Mouse (Mus musculus): ENCODE data around the gene Galk1. TPM values are rescaled to one million over a fixed set of nuclear protein-coding genes. Genes with fewer than 3 reads are reported as not detected.

Gene Galk1
- polyA plus RNA-seq, 1 experiment from 2014 or later = 113 TPM

DNA sequence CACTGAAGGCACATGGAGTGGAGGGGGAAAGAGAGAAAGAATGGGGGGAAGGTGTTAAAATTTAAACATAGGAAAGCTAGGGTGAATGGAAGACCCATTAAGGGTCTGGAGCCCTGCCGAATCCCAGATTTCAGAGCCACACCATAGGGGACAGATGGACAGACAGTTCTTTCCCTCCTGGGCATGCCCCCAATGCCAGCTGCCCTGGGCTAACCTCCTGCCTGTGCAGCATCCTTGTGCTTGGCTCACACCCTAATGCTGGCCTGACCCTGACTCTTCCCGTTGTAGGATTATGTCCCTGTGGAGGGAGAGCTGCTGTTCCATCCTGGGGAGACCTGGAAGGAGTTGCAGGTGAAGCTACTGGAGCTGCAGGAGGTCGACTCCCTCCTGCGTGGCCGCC, 14.9 kb downstream of the Galk1 start:
- H3K27ac ChIP-seq (replicated peaks; ENCODE audit: low read depth, low read length) = no peak overlapping the region

DNA sequence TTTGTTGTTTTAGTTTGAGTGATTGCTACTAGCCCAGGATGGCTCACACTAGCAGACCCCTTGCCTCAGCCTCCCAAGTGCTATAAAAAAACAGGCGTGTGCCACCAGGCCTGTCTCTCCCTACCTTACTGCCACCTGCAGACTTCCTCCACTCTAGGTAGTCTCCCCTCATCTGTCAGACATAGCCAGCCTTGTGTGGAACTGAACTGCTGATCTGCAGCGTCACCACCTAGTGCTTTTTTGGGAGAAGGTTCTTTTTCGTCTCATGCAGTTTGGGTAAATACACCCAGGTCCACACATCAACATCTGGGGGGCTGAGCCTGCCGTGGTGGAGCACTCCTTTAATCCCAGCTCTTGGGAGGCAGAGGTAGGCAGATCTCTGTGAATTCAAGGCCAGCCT, 15.5 kb downstream of the Galk1 start:
- Histone ChIP-seq H3K9ac (replicated peaks; ENCODE audit: low read length) (no peak overlapping the region), H3K4me3 (ENCODE audit: low read depth, low read length) (no peak overlapping the region), H3K27me3 (ENCODE audit: control insufficient read depth, insufficient read depth, low read length) (no peaks in the 10 kb centered on the region), H3K36me3 (replicated peaks; ENCODE audit: control insufficient read depth, insufficient read depth, low read depth, low read length) (no peaks in the 10 kb centered on the region), H3K4me2 (ENCODE audit: low read depth, low read length) (no peak overlapping the region), H3K4me1 (ENCODE audit: control insufficient read depth, insufficient read depth, low read length) (no peaks in the 10 kb centered on the region), H3K27ac (replicated peaks; ENCODE audit: low read depth, low read length) (no peak overlapping the region), H3K9me3 (replicated peaks; ENCODE audit: control insufficient read depth, low read length) (no peaks in the 10 kb centered on the region)
- DNase-seq (ENCODE audit: low spot score) (no peak), ATAC-seq (replicated peaks; ENCODE audit: insufficient number of reproducible peaks, low FRiP score, low TSS enrichment, low read depth) (no peak)
- WGBS = 72% methylated on average over 4 of the region's 4 CpGs

More for the DNA sequence above, 14.9 kb downstream of the Galk1 start:
- Histone ChIP-seq H3K27me3 (ENCODE audit: control insufficient read depth, insufficient read depth, low read length) (no peaks in the 10 kb centered on the region), H3K4me3 (ENCODE audit: low read depth, low read length) (no peak overlapping the region), H3K4me2 (ENCODE audit: low read depth, low read length) (no peak overlapping the region), H3K36me3 (replicated peaks; ENCODE audit: control insufficient read depth, insufficient read depth, low read depth, low read length) (no peaks in the 10 kb centered on the region), H3K9ac (replicated peaks; ENCODE audit: low read length) (no peak overlapping the region), H3K4me1 (ENCODE audit: control insufficient read depth, insufficient read depth, low read length) (no peaks in the 10 kb centered on the region), H3K9me3 (replicated peaks; ENCODE audit: control insufficient read depth, low read length) (no peaks in the 10 kb centered on the region)
- no peak for DNase-seq (ENCODE audit: low spot score)
- 67% methylated on average over 5 of the region's 5 CpGs for WGBS
- no peak for ATAC-seq (replicated peaks; ENCODE audit: insufficient number of reproducible peaks, low FRiP score, low TSS enrichment, low read depth)

DNA sequence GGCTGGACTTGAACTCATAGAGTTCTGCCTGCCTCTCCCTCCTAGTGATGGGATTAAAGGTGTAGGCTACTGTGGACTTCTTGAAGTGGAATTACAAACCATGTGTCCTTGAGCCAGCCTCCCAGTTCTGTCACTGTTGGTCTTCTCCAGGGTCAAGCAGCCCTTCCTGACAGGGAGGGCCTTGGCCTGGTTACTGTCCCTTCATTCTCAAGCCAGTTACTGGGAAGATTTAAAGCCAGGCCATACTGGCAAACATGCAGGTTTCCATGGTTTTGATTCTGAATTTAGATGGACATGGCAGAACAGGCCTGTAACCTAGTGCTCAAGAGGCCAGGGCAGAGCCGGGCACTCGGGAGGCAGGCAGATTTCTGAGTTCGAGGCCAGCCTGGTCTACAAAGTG, 17.3 kb downstream of the Galk1 start:
- DNase-seq (ENCODE audit: low spot score) (no peak), ATAC-seq (replicated peaks; ENCODE audit: insufficient number of reproducible peaks, low FRiP score, low TSS enrichment, low read depth) (no peak)
- Histone ChIP-seq H3K27me3 (ENCODE audit: control insufficient read depth, insufficient read depth, low read length) (no peaks in the 10 kb centered on the region), H3K4me2 (ENCODE audit: low read depth, low read length) (no peak overlapping the region), H3K9me3 (replicated peaks; ENCODE audit: control insufficient read depth, low read length) (no peaks in the 10 kb centered on the region), H3K9ac (replicated peaks; ENCODE audit: low read length) (no peak overlapping the region), H3K4me1 (ENCODE audit: control insufficient read depth, insufficient read depth, low read length) (no peaks in the 10 kb centered on the region), H3K4me3 (ENCODE audit: low read depth, low read length) (no peak overlapping the region), H3K27ac (replicated peaks; ENCODE audit: low read depth, low read length) (no peak overlapping the region), H3K36me3 (replicated peaks; ENCODE audit: control insufficient read depth, insufficient read depth, low read depth, low read length) (no peaks in the 10 kb centered on the region)
- WGBS = 91% methylated on average over 3 of the region's 3 CpGs

DNA sequence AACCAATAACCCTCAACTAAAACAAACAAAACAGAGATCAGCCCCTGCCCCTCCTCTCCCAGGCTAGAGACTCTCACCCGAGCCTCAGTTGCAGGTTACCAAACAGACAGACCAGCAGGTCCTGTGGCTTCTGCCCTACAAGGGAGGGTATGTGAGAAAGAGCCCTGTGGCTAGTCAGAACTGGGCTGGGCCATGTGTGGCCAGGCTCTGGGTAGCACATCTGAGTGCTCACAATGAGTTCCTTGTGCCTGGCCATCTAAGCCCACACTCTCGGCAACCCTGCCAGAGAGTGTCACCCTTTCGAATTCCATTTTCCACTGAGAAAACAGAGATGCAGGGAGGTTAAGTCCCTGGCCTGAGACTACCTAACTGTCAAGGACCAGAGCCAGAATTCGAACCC, 20.4 kb downstream of the Galk1 start:
- H3K9me3 ChIP-seq (replicated peaks; ENCODE audit: control insufficient read depth, low read length) = no peaks in the 10 kb centered on the region
- H3K4me1 ChIP-seq (ENCODE audit: control insufficient read depth, insufficient read depth, low read length) = no peaks in the 10 kb centered on the region
- ATAC-seq (replicated peaks; ENCODE audit: insufficient number of reproducible peaks, low FRiP score, low TSS enrichment, low read depth) = no peak
- no peak for DNase-seq (ENCODE audit: low spot score)
- no peak overlapping the region for H3K27ac ChIP-seq (replicated peaks; ENCODE audit: low read depth, low read length)
- H3K36me3 ChIP-seq (replicated peaks; ENCODE audit: control insufficient read depth, insufficient read depth, low read depth, low read length) = no peaks in the 10 kb centered on the region
- WGBS = 57% methylated on average over 4 of the region's 4 CpGs
- H3K27me3 ChIP-seq (ENCODE audit: control insufficient read depth, insufficient read depth, low read length) = no peaks in the 10 kb centered on the region
- H3K4me2 ChIP-seq (ENCODE audit: low read depth, low read length) = no peak overlapping the region
- H3K4me3 ChIP-seq (ENCODE audit: low read depth, low read length) = no peak overlapping the region
- H3K9ac ChIP-seq (replicated peaks; ENCODE audit: low read length) = no peak overlapping the region

DNA sequence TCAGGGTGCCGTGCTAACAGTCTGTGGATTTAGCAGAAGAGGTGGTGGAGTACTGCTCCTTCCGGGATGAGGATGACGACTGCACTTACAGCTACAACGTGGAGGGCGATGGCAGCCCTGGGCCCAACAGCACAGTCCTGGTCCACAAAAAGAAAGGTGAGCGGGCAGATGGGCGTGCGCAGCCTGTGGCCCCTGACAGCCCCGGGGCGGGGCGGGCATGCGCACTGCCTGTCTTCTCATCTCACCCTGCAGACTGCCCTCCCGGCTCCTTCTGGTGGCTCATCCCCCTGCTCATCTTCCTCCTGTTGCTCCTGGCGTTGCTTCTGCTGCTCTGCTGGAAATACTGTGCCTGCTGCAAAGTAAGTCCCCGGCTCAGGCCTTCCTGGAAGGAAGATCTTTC, 22.8 kb downstream of the Galk1 start:
- ATAC-seq (replicated peaks; ENCODE audit: insufficient number of reproducible peaks, low FRiP score, low TSS enrichment, low read depth) = no peak
- Histone ChIP-seq H3K9ac (replicated peaks; ENCODE audit: low read length) (no peak overlapping the region), H3K4me3 (ENCODE audit: low read depth, low read length) (0 out of 2 replicates have a peak overlapping the region, but pooled peaks have one; percentile 3)

DNA sequence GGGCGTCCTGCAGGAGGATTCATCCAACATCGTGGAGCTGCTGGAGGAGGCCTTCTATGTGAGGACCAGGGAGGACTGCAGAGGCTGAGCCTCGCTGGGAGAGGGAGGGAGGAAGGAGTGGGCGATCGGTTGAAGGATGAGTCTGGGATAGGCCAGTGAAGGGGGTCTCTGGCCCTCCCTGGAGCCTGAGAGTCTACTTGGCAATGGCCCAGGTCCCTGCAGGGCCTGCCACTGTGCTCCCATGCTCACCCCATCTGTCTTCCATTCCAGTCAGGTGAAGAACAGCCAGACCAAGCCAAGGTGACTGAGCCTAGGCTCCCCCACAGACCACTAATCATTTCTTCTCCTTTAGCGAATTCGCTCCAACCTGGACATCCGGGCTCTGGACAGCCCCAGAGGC, 29.2 kb downstream of the Galk1 start:
- 93% methylated on average over 8 of the region's 8 CpGs for WGBS
- no peak overlapping the region for H3K4me2 ChIP-seq (ENCODE audit: low read depth, low read length)
- H3K27ac ChIP-seq (replicated peaks; ENCODE audit: low read depth, low read length) = no peak overlapping the region
- H3K36me3 ChIP-seq (replicated peaks; ENCODE audit: control insufficient read depth, insufficient read depth, low read depth, low read length) = no peaks in the 10 kb centered on the region
- H3K4me1 ChIP-seq (ENCODE audit: control insufficient read depth, insufficient read depth, low read length) = no peaks in the 10 kb centered on the region
- no peak for DNase-seq (ENCODE audit: low spot score)
- H3K27me3 ChIP-seq (ENCODE audit: control insufficient read depth, insufficient read depth, low read length) = no peaks in the 10 kb centered on the region
- no peak overlapping the region for H3K9ac ChIP-seq (replicated peaks; ENCODE audit: low read length)
- H3K9me3 ChIP-seq (replicated peaks; ENCODE audit: control insufficient read depth, low read length) = no peaks in the 10 kb centered on the region
- no peak overlapping the region for H3K4me3 ChIP-seq (ENCODE audit: low read depth, low read length)
- no peak for ATAC-seq (replicated peaks; ENCODE audit: insufficient number of reproducible peaks, low FRiP score, low TSS enrichment, low read depth)

More for the DNA sequence above, 22.8 kb downstream of the Galk1 start:
- Histone ChIP-seq H3K4me2 (ENCODE audit: low read depth, low read length) (no peak overlapping the region), H3K27ac (replicated peaks; ENCODE audit: low read depth, low read length) (no peak overlapping the region), H3K4me1 (ENCODE audit: control insufficient read depth, insufficient read depth, low read length) (no peaks in the 10 kb centered on the region), H3K36me3 (replicated peaks; ENCODE audit: control insufficient read depth, insufficient read depth, low read depth, low read length) (no peaks in the 10 kb centered on the region), H3K27me3 (ENCODE audit: control insufficient read depth, insufficient read depth, low read length) (no peaks in the 10 kb centered on the region), H3K9me3 (replicated peaks; ENCODE audit: control insufficient read depth, low read length) (no peaks in the 10 kb centered on the region)
- whole genome bisulfite sequencing = 35% methylated on average over 15 of the region's 15 CpGs
- DNase-seq (ENCODE audit: low spot score) = no peak

DNA sequence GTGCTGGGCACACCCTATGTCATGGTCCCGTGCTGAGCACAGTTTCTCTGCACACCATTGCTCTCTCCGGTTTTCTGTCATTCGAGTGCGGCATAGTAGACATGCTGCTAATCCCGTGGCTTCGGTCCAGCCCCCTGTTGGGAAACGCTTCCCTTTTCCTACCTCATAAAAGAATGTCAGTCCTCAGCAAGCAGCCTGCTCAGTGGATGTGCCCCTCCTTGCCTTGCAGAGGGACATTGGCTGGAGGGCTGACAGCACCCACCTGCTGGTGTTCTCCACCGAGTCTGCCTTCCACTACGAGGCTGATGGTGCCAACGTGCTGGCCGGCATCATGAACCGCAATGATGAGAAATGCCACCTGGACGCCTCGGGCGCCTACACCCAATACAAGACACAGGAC, 30.0 kb downstream of the Galk1 start:
- H3K27me3 ChIP-seq (ENCODE audit: control insufficient read depth, insufficient read depth, low read length) = no peaks in the 10 kb centered on the region
- H3K4me2 ChIP-seq (ENCODE audit: low read depth, low read length) = no peak overlapping the region
- H3K4me1 ChIP-seq (ENCODE audit: control insufficient read depth, insufficient read depth, low read length) = no peaks in the 10 kb centered on the region
- ATAC-seq (replicated peaks; ENCODE audit: insufficient number of reproducible peaks, low FRiP score, low TSS enrichment, low read depth) = no peak
- H3K4me3 ChIP-seq (ENCODE audit: low read depth, low read length) = no peak overlapping the region
- DNase-seq (ENCODE audit: low spot score) = no peak
- no peaks in the 10 kb centered on the region for H3K36me3 ChIP-seq (replicated peaks; ENCODE audit: control insufficient read depth, insufficient read depth, low read depth, low read length)
- H3K27ac ChIP-seq (replicated peaks; ENCODE audit: low read depth, low read length) = no peak overlapping the region
- H3K9ac ChIP-seq (replicated peaks; ENCODE audit: low read length) = no peak overlapping the region
- H3K9me3 ChIP-seq (replicated peaks; ENCODE audit: control insufficient read depth, low read length) = no peaks in the 10 kb centered on the region
- 94% methylated on average over 15 of the region's 15 CpGs for WGBS

DNA sequence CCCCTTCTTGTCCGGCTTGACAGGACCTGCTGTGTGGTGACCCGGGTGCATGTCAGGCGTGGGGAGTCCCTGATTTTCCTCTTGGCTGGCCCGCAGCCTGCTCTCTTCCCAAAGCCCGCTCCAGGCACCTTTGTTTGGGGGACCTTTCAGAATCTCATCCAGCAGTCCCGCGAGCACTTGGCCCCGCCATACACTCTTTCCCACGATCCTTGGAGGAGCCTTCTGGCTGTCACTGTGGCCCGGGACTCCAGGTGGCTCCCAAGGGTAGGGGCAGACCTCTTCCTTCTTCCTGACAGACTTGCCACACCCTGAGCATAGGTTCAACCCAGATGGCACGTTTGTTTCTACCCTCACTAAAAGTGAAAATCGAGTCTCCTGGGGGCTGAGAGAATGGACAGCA, 37.0 kb downstream of the Galk1 start:
- 35% methylated on average over 12 of the region's 12 CpGs for WGBS

More for the DNA sequence above, 37.0 kb downstream of the Galk1 start:
- peaks cover 29% of the 10 kb centered on the region for H3K27me3 ChIP-seq (ENCODE audit: control insufficient read depth, insufficient read depth, low read length)
- no peaks in the 10 kb centered on the region for H3K9me3 ChIP-seq (replicated peaks; ENCODE audit: control insufficient read depth, low read length)
- DNase-seq (ENCODE audit: low spot score) (no peak), ATAC-seq (replicated peaks; ENCODE audit: insufficient number of reproducible peaks, low FRiP score, low TSS enrichment, low read depth) (no peak)
- no peak overlapping the region for H3K27ac ChIP-seq (replicated peaks; ENCODE audit: low read depth, low read length)
- no peaks in the 10 kb centered on the region for H3K36me3 ChIP-seq (replicated peaks; ENCODE audit: control insufficient read depth, insufficient read depth, low read depth, low read length)
- H3K9ac ChIP-seq (replicated peaks; ENCODE audit: low read length) = no peak overlapping the region
- no peaks in the 10 kb centered on the region; the same call in 1 of the 2 replicates for H3K4me1 ChIP-seq (ENCODE audit: control insufficient read depth, insufficient read depth, low read length)
- no peak overlapping the region; the same call in 1 of the 2 replicates for H3K4me2 ChIP-seq (ENCODE audit: low read depth, low read length)
- H3K4me3 ChIP-seq (ENCODE audit: low read depth, low read length) = no peak overlapping the region
